Mouse (Mus musculus) lung, embryonic 16.5 days (tissue): ENCODE measurements around the gene Ap3s2. TPM values are rescaled to one million over a fixed set of nuclear protein-coding genes. Genes with fewer than 3 reads are reported as not detected.
A peak's percentile ranks its signal among the peaks of the same experiment; 100 is the strongest.

Source experiments
- ATAC-seq: fragments of 200-750 bp; cut with Nextera tagmentation; 2 replicates; pipeline ENCODE4 v1.8.0; 2017; ENCODE audit warnings: low read depth, mild to moderate bottlenecking, moderate library complexity
- H3K27ac ChIP-seq: fragments of 300-500 bp; sonication (generic); 2 replicates; pipeline ENCODE4 v1.5.1; 2014; ENCODE audit warnings: mild to moderate bottlenecking, control low read depth, low read length
- H3K27me3 ChIP-seq: fragments of 300-500 bp; sonication (generic); 2 replicates; pipeline ENCODE4 v1.6.1; 2014; ENCODE audit warnings: low read depth, low read length, mixed read lengths; ENCODE audit not compliant: control insufficient read depth, insufficient read depth
- H3K36me3 ChIP-seq: fragments of 300-500 bp; sonication (generic); 2 replicates; pipeline ENCODE4 v1.6.1; 2014; ENCODE audit warnings: low read length; ENCODE audit not compliant: control insufficient read depth, insufficient read depth
- H3K4me1 ChIP-seq: fragments of 300-500 bp; sonication (generic); replicated peaks from 2 replicates; pipeline ENCODE4 v1.6.1; 2014; ENCODE audit warnings: low read length, mixed read lengths; ENCODE audit not compliant: control insufficient read depth, insufficient read depth
- H3K4me2 ChIP-seq: fragments of 300-500 bp; sonication (generic); 2 replicates; pipeline ENCODE4 v1.6.1; 2014; ENCODE audit warnings: low read depth, low read length, control low read depth
- H3K4me3 ChIP-seq: fragments of 300-500 bp; sonication (generic); 2 replicates; pipeline ENCODE4 v1.5.1; 2014; ENCODE audit warnings: mild to moderate bottlenecking, low read length, control low read depth
- H3K9ac ChIP-seq: fragments of 300-500 bp; sonication (generic); 2 replicates; pipeline ENCODE4 v1.6.1; 2014; ENCODE audit warnings: low read length, control low read depth
- H3K9me3 ChIP-seq: fragments of 300-500 bp; sonication (generic); 2 replicates; pipeline ENCODE4 v1.6.1; 2016; ENCODE audit warnings: low read length; ENCODE audit not compliant: control insufficient read depth
- WGBS: fragments of 180-500 bp; shearing (Covaris S2); extraction: QIAGEN DNeasy Blood & Tissue Kit; methylation state at CpG from one replicate; pipeline ENCODE4 v1.1.7; 2014; 5-methylcytosine and 5-hydroxymethylcytosine counted together
- polyA plus RNA-seq: library from polyadenylated mRNA; unstranded; fragments of >200 nt; fragmentation: Nextera tagmentation; extraction: Ambion mirVana; gene quantifications from 2 replicates; pipeline ENCODE4 v1.2.1, GENCODE M21; 2015

The Ap3s2 gene
- polyA plus RNA-seq, 1 experiment from 2014 or later, result 25.8 TPM

DNA sequence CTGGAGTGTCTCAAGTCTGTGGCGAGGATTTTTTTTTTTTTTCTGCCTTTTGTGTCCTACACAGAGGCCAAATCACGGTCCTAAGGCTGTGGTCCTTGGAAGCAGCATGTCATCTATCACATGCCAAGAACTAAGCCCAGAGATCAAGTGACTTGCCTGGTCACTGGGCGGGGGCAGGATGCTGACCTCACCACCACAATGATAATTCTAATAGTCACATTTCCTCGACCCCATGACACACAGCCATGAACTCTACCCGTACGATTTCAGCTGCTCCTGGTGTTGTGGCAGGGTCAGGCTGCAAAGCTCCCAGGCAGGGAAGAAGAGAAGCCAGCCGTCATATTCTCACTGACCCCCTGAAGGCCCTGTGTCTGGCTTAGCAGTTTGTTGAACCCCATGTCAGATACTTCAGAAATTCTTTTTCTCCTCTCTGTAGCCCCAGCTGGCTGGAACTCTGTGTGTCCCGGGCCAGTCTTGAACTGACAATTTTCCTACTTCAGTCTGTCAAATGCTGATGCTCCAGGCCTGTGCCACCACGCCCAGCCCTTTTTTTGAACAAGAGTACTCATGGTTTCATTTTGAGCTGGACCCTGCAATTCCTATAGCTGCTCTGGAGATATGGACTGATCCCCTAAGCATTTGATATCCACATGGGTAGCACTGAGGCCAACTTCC, 61.4 kb downstream of the Ap3s2 start:
- 50% methylated on average over 9 of the region's 9 CpGs for WGBS
- H3K4me3 ChIP-seq, result no peak overlapping the region
- no peaks in the 10 kb centered on the region for H3K9me3 ChIP-seq
- H3K4me1 ChIP-seq, result peaks cover 5% of the 10 kb centered on the region
- H3K9ac ChIP-seq, result no peak overlapping the region
- H3K36me3 ChIP-seq, result no peaks in the 10 kb centered on the region
- ATAC-seq, result no peak
- H3K27me3 ChIP-seq, result no peaks in the 10 kb centered on the region
- no peak overlapping the region for H3K4me2 ChIP-seq
- no peak overlapping the region for H3K27ac ChIP-seq

DNA sequence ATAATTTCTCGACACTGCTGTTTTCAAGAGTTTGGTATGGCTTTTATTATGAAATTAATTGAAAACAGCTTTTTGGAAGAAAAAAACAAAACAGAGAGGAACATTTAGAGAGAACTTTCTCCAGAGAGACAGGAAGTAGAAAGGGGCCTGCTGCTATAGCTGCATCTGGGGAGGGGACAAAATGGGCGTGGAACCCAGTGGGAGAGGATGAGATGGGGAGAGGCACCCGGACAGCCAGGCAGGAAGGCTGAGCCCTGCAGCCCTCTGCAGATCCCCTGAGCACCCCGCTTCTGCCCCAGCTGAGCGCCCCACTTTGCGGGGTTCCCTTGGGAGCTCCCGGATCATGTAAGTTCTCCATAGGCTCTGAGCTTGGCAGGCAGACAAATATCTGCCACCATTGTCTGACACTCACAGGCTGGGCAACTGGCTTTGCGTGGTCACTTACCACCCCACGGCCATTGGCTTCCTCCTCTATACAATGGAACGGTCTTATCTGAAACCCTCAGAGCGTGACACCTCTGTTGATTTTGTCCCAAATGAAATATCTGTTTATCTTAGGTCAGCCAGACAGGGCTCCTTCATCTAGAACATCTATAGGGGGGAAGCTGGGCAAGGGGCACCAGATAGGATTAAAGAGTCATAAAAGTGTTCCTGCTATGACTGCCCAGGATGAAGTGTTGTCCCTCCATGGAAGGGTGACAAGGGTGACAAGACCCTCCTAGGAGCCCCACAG, 62.1 kb downstream of the Ap3s2 start:
- Histone ChIP-seq H3K36me3 (no peaks in the 10 kb centered on the region), H3K9ac (no peak overlapping the region), H3K27me3 (no peaks in the 10 kb centered on the region), H3K27ac (no peak overlapping the region), H3K4me3 (no peak overlapping the region), H3K9me3 (no peaks in the 10 kb centered on the region), H3K4me2 (no peak overlapping the region), H3K4me1 (peaks cover 5% of the 10 kb centered on the region)
- 0 out of 2 replicates have a peak, but pooled peaks have one; percentile 23 for ATAC-seq
- WGBS, result 37% methylated on average over 11 of the region's 11 CpGs

DNA sequence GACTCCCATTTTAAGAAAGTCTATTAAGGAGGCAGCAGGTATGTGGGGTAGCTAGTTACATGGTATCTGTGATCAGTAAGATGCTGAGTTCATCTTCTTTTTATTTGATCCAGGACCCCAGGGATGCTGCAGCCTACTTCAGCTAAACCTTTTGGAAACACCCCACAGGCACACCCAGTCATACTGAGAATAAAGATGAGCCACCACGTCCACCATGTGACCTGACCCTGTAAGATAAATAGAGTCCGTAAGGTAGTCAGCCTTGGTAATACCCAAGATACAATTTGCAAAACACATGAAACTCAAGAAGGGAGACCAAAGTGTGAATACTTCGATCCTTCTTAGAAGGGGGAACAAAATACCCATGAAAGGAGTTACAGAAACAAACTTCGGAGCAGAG, 64.1 kb downstream of the Ap3s2 start:
- H3K4me1 ChIP-seq, result peaks cover 5% of the 10 kb centered on the region
- H3K4me3 ChIP-seq, result no peak overlapping the region
- H3K9ac ChIP-seq, result no peak overlapping the region
- no peaks in the 10 kb centered on the region for H3K9me3 ChIP-seq
- H3K27me3 ChIP-seq, result no peaks in the 10 kb centered on the region
- H3K4me2 ChIP-seq, result no peak overlapping the region
- no peak overlapping the region for H3K27ac ChIP-seq
- no peaks in the 10 kb centered on the region for H3K36me3 ChIP-seq
- 82% methylated on average over 4 of the region's 4 CpGs for WGBS
- no peak for ATAC-seq

DNA sequence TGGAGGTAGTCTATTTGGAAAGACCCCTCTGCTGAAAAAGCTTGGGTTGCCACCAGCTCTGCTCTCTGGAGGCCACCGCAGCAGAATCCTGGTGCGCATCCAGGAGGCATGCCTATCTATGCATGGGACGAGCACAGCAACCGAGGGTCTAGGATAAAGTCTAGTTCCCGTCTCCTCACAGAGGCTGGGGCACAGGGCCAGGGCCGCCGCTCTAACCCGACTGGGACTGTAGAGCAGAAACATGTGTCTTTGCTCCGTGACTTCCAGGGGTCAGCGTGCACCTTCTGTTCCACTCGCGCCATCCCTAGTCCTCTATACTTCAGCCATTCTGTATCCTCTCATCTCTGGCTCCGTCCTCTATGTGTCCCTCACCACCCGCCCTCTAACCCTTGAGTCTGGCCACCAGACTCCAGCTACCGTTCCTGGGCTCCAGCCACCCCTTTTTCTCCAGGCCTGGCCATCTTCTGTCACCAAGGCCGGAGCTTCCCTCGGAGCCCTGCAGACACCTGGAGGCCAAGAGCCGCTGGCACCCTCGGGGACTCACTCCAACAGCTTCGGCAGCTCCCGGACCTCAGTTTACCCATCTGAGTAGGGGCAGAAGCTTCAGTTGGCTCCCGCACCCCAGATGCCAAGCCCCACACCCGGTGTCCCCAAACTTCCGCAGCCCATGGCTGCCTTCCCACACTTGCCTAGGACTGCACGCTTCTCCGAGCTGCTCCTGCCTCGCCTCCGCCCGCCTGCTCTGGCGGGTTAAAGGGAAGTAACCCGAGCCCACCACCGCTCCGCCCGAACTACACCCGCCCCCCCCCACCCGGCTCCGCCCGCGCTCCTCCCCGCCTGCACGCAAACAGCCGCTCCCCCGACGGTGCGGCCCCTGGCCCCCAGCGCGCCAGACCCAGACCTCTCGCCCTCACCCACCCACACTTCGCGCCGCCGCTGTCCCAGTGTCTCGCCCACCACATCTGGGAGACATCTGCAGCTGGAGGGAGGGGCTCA, 72.7 kb downstream of the Ap3s2 start:
- no peaks in the 10 kb centered on the region for H3K4me1 ChIP-seq
- ATAC-seq, result peak; percentile 86
- H3K4me3 ChIP-seq, result peak overlapping the region; percentile 51
- WGBS, result 6% methylated on average over 49 of the region's 53 CpGs
- H3K9ac ChIP-seq, result peak overlapping the region; percentile 66
- peaks cover 10% of the 10 kb centered on the region for H3K27me3 ChIP-seq
- H3K4me2 ChIP-seq, result peak overlapping the region; percentile 74
- no peaks in the 10 kb centered on the region for H3K9me3 ChIP-seq
- no peak overlapping the region for H3K27ac ChIP-seq
- no peaks in the 10 kb centered on the region for H3K36me3 ChIP-seq

DNA sequence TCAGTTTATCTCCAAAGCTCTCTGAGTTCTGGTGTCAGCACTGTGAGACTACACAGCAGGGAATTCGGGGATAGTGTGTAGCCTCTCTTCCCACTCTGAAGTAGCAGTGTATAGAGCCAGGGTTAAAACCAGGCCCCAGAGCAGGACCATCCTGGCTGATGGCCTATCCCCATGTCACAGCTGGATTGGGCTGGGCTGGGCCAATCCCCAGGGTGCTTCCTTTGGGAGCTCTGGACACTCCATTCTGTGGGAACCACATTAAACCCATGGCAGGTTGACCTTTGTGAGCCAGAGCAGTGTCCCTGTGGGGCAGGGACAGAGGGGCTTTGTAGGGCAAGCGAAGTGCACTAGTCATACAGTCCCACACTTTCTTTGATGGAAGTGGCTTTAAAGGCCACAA, 74.1 kb downstream of the Ap3s2 start:
- Histone ChIP-seq H3K9me3 (no peaks in the 10 kb centered on the region), H3K36me3 (no peaks in the 10 kb centered on the region), H3K4me1 (no peaks in the 10 kb centered on the region), H3K27ac (no peak overlapping the region), H3K4me3 (no peak overlapping the region), H3K4me2 (no peak overlapping the region), H3K9ac (no peak overlapping the region), H3K27me3 (peaks cover 10% of the 10 kb centered on the region)
- no peak for ATAC-seq
- WGBS, result 85% methylated on average over 2 of the region's 2 CpGs

DNA sequence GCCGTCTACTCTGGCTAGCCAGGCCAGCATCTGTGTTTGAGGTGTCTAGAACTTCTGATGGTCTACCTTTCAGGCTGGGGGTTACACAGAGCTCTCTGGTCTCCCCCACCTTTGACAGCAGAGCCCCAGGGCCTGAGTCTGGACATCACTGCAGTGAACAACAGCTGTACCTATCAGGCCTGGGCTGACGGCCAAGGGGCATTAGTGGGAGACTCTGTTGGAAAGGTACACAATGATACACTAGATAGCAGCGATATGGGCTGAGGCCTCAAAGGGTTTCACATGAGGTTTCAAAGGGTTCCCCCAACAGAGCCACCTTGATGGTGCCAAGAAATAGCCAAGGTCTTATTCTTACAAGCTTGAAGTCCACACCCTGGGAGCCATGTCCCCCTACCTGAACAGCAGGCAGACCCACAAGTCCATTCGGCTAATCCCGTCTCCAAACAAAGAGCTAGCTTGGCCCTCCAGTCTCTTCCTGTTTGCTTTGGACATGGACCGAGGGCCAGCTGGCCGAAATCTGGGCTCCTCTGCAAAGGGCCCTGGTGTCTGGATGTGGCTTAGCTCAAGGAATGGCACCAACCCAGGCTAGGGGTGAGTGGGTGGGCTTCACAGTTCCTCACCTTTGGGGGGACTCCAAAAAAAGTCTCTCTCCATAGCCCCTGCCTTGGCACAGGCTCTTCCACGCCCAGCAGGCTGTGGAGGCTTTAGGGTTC, 76.2 kb downstream of the Ap3s2 start:
- H3K4me1 ChIP-seq, result no peaks in the 10 kb centered on the region
- H3K9me3 ChIP-seq, result no peaks in the 10 kb centered on the region
- H3K9ac ChIP-seq, result no peak overlapping the region
- no peak for ATAC-seq
- 64% methylated on average over 8 of the region's 8 CpGs for WGBS
- no peak overlapping the region for H3K4me2 ChIP-seq
- H3K27ac ChIP-seq, result no peak overlapping the region
- no peak overlapping the region for H3K4me3 ChIP-seq
- H3K27me3 ChIP-seq, result peaks cover 9% of the 10 kb centered on the region
- H3K36me3 ChIP-seq, result no peaks in the 10 kb centered on the region

DNA sequence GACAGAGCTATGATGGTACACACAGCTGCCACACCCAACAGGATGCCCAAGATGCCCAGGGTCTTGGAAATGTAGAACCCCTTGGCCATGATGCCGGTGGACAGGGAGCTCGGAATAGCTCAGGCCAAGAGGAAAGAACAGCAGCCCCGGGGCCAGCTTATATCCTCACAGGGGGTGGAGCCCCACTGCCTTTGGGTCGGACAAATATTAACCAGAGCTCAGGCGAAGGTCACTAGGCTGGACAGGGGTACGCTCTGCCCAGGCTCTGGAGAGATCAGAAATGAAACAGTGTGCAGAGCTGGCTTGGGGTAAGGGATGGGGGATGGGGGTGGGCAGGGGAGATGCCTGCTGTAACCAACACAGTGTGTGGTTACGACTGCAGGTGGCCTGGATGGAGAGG, 78.3 kb downstream of the Ap3s2 start:
- 47% methylated on average over 7 of the region's 7 CpGs for WGBS
- 0 out of 2 replicates have a peak, but pooled peaks have one; percentile 24 for ATAC-seq
- H3K27me3 ChIP-seq, result peaks cover 1% of the 10 kb centered on the region; the same call in 1 of the 2 replicates
- no peaks in the 10 kb centered on the region for H3K36me3 ChIP-seq
- no peaks in the 10 kb centered on the region for H3K9me3 ChIP-seq
- no peak overlapping the region for H3K9ac ChIP-seq
- H3K4me3 ChIP-seq, result no peak overlapping the region
- no peak overlapping the region for H3K27ac ChIP-seq
- H3K4me1 ChIP-seq, result no peaks in the 10 kb centered on the region
- H3K4me2 ChIP-seq, result no peak overlapping the region

DNA sequence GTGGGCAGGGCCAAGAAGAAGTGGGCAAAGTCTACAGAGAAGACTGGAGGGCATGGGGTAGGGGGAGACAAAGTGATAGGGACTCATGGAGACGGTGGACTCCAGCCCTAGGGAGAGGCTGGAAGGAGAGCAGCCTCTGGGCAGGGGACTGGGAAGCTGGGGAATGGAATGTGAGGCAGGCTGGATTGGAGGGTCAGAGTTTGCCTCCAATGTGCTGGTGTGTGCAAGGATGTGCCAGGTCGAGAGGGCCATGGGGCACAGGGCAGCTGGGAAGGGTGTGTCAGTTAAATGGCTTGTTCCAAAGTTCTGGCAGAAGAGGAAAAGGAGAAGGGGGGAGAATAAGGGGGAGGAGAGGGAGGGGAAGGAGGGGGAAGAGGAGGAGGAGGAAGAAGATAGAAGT, 83.2 kb downstream of the Ap3s2 start:
- no peak overlapping the region for H3K9ac ChIP-seq
- no peaks in the 10 kb centered on the region for H3K27me3 ChIP-seq
- ATAC-seq, result no peak
- no peak overlapping the region for H3K4me2 ChIP-seq
- no peak overlapping the region for H3K27ac ChIP-seq
- H3K4me1 ChIP-seq, result no peaks in the 10 kb centered on the region
- H3K36me3 ChIP-seq, result no peaks in the 10 kb centered on the region
- H3K4me3 ChIP-seq, result no peak overlapping the region
- WGBS, result 35% methylated on average over 2 of the region's 2 CpGs
- no peaks in the 10 kb centered on the region for H3K9me3 ChIP-seq
